Mouse (Mus musculus): ENCODE measurements around the gene Tspan17. TPM values are rescaled to one million over a fixed set of nuclear protein-coding genes. Genes with fewer than 3 reads are reported as not detected.
"Not testable (repeated sequence)": the region's sequence is repeated elsewhere in the genome, so short reads cannot be mapped to it uniquely, and the experiment has no call there.

The Tspan17 gene
- total RNA-seq, 2 experiments from 2014 or later: 24.0 to 33.4 TPM

DNA sequence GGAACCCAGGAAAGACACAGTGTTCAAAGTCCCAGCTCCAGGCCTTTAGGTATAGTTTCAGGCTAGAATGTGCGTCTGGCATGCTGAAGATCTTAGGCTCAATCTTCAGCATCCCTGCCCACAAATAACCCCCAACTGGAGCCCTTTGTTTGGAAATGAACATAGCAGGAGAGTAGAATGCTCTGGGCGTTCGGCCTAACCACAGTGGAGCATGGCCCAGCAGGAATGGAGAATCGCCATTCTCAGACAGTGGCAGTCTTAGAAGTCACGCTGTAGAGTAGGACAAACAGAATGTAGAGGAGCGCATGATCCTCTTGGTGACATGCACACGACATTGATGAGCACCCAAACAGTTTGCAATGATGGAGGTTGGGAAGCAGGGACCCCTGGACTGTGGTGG is 28.3 kb upstream of the Tspan17 start:
- no peak for DNase-seq

DNA sequence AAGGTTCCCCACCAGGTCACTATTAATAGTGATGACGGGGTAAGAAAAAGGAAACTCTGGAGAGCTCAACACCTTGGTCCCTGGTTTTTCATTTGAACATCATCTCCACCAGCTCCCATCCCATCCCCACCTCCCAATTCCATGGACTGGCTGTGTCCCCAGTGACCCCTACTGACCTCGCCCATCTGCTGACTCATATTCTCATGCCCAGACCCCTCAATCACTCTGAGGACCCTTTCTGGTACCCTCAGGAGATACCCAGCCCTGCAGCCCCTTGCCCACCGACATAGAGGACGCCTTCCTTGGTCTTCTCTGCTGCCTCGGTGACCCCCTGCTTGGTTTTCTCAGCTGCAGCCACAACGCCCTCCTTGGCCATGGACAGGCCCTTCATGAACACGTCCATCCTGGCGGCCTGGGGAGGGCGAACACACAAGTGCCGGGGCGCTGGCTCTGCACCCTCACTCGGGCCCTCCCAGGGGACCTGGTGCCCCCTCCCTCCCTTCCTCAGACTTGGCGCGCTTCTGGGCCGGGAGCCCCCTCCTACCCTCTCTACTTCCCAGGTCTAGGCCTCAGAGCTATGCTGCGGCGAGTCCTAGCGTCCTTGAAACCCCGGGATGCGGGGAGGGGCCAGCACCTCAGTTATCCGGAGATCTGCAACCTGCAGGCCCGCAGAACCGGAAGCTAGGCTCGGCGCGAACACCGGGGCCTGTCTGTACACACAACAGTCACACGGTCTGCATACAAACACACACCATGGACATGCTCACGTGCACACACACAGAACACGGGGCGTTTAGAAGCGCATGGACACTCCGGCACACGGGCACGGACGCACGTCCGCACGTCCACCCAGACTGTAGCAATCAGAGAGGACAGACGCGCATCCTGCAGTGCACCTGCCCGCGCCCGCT is 23.6 kb upstream of the Tspan17 start:
- no peak for DNase-seq

DNA sequence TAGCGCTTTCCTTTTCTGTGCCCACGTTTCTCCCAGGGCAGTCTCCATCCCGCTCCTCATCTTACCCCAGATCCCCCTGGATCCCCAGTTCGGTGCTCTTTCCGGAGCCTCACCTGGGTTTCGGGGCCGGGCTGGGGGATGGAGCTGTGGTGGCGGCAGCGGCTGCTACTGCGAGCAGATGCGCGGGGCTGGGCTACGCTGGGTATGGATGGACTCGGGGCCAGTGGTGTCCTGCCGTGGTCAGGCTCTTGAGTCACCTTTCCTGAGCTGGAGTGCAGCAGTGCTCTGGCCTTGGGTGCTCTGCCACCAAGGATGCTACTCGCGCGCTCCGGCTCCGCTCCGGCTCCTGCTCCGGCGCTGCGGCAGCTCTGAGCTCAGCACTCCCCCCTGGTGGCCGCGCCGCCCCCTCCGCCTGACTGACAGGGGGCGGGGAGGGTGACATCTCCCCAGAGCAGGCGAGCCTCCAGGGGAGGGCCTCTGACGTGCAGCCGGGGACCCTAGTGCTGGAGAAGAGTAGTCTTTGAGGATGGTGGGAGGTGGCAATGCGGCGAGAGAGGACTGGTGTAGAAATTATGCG is 22.9 kb upstream of the Tspan17 start, which contains the start of gene Sncb:
Sncb (minus strand) TSS at position 404 of the 577 bp plus-strand sequence.
- peak; percentile 74 to 80 for DNase-seq

DNA sequence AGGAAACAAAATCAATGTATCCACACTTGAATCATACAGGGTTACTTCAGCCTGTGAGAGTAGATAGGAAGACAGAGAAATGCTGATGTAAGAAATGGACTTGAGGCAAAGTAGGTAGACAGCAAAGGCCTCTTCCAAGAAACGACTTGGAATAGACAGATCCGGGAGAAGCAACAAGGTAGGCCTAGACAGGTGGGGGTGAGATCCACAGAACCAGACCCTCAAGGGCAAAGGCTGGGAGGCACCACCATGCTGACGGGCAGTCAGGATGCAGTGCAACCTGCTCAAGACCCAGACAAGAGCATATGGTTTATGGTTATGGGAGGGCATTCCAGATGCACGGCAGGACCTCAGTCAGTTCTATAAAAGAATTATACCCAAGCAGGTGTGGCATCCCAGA is 22.2 kb upstream of the Tspan17 start:
- DNase-seq: no peak

DNA sequence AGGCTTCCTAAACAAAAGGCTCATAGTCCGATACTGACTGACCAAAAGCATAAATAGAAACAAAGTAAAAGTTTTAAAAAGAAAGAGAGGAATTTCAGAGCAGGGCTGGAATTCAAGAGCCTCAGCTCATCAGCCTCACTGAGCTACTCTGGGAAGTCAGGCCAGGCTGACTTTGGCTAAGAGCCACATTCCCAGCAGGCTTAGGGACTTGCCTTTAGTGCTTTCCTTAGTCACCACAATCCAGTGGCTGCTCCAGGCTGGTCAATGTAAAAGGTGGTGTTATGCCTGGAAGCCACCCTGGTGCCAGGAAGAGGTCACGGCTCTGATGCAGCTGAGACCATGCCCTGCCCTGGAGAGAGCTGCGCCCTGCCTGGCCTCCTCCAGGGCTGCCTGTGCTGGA is 8.6 kb upstream of the Tspan17 start:
- DNase-seq: peak; percentile 60

DNA sequence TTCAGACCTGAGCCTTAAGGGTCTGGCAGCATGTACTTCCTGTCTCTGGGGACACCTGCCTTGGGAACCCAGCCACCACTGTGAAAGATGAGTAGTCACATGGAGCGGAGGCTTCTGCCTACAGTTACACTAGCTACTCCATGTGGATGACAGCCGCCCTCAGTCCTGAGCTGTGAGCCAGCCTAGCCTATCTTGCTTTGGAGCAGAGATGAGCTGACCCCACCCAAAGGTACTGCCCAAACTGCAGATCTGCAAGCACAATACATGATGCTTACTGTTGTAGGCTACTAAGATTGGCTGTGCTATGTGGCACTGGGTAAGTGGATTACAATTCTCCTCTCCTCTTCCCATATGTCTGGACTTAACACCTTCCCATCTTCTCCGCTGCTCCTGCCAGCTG is 8.1 kb upstream of the Tspan17 start:
- DNase-seq: no peak

DNA sequence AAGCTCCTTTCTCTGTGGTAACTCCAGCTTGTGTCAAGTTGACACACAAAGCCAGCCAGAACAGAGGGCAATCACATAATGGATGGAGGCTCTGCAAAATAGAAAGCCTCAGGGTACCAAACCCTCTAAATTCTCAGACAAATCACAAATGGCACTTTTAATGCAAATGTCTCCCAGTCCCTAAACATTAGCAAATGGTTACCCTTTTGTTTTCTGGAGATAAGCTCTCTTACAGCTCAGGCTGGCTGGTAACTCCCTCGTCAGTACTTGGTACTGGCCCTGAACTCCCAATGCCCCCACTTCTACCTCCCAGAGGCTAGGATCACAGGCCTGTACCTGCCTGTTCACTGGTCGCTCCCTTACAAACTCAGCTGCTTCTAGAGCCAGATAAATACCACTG is 5.9 kb upstream of the Tspan17 start:
- DNase-seq: no peak

DNA sequence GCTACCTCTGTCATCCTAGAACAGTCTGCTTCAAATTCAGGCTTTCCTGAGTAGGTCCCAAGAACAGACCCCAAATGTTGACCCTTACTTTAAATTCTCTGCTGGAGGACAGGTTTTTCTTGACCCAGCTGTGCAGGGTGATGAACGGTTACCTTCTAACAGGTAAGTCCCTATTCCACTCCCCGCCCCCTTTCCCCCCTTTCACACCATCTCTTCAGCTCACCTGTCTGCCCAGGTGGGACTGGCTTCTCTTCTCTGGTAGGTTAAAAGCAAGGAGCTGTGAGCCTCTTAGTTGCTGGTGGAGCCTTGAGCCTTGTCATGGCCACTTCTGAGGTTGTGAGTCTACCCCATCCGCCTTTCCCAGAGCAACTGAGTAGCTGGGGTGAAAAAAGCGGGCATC is 5.5 kb upstream of the Tspan17 start, which contains the start of gene Eif4e1b:
Eif4e1b (plus strand) TSS at position 301 of the 400 bp plus-strand sequence.
- DNase-seq: no peak

DNA sequence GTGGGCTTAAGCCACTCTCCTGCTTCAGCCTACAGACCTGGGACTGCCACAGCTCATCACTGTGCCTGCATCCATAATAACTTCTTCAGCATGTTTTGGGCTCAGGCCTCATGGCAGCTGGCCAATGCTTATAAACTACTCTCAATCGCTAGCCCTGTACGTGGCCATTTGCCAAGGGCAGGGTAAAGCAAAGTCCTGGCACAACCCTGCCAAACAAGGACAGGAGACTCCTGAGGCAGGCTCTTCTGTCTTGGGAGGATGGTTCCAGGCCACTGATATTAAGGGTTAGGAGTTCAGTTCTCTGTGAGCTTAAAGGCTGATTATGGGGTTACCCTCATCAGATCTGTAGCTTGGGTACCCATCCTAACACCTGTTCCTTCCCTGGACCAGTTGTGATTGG is 1.6 kb upstream of the Tspan17 start:
- DNase-seq: not testable (repeated sequence)

DNA sequence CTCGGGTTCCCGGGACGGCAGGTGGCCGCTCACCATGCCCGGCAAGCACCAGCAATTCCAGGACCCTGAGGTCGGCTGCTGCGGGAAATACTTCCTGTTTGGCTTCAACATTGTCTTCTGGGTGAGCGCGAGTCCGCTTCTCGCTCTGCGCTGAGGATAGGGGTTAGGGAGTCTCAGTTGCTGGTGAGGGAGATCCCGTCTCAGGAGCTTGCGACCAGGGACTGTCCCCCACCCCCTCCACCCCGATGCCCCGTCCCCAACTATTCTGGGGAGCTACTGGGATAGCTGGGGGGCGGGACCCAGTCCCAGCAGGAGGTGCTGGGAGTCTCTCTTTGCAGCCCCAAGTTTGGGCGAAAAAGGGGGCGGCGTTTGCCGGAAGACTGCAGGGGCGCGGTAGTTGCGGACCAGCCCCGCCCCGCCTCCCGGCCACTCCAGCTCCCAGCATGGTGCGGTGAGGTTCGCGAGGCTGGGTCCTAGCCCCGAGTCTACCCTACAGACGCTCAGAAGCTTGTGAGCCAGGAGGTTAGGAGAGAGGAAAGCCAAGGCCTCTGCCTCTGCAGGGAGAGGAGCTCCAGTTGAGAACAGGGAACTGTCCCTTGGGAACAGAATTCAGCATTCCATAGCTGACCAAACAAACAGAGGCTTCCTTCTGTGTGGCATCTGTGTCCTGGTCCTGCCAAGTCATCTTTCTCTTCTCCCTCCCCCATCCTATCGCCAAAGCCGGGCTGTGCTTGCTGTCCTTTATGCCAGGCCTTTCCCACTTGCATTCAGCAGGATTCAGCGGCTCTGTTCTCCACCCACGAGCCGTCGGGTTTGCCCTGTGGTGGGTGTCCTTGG is 602 bp downstream of the Tspan17 start:
- DNase-seq: peak; percentile 72 to 82

DNA sequence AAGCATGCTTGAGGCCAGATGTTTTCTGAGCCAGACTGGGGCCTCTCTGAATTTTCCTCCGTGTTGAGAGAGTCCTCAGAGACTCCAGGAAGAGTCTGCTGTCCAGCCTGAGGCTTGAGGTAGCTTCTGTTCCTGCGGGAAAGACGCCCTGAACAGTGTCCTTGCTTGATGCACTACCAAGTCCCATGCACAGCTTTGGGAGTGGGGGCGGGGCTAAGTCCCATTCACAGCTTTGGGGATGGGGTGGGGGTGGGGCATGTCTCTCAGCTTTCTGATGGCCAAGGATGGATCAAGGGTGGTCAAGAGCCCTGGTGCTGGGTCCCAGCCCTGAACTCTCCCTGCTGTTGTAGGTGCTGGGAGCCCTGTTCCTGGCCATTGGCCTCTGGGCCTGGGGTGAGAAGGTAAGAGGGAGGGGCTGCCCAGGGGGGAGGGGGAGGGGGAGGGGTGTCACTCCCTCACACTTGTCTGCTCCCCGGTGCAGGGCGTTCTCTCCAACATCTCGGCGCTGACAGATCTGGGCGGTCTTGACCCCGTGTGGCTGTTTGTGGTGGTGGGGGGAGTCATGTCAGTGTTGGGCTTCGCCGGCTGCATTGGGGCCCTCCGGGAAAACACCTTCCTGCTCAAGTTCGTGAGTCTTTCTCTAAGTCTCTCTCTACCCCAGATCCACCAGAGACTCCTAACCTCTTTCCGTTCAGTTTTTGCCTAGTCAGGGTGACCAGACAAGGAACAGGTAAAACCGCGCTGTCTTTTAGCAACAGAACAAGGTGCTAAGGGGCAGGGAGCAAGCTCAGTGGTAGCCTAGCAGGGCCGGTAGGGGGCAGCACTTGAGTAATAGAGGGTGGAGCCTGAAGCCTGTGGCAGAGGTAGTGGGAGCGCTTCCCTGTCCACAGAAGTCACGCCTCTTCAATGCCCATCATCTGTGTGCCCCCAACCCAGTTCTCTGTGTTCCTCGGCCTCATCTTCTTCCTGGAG is 3.4 kb downstream of the Tspan17 start:
- peak; percentile 15 to 44 for DNase-seq

DNA sequence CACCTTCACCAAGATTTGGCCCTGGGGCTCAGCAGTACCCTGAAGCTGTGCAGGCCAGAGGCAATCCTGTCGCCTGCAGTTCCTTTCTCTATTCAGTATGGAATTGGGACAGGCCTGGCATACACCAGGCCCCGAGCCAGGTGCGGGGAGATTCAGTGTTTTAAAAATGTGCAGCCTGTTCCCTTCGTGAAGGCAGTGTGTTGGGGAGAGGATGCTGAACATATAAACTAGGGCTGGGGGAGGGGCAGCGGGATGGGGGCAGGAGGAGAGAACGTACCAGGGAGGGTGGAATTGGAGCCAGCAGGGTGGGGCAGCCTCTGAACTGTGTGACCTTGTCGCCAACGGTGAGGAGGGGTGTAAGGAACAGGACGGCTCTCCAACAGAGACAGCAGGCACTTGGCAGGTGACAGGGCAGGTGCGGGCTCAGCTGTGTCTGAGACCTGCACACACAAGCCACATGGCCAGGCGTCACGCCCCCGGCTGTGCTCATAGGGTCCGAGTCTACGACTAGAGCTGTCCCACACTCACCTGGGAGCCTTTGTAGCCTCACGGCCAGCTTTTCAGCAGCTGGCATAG is 4.9 kb downstream of the Tspan17 start:
- DNase-seq: no peak

DNA sequence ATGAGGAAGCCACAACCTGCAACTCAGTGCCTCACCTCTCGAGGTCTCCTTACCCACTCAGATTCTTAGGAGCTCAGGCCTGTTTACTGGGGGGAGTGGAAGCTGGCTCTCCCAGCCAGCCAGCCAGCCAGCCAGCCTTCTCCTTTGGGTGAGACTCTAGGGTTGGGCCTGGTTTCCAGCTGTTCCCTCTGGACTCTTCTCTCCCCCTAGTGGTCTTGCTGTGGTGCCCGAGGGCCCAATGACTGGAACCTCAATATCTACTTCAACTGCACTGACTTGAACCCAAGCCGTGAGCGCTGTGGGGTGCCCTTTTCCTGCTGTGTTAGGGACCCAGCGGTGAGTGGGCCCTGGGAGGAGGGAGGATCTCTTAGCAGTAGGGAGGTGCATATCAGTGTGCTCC is 5.7 kb downstream of the Tspan17 start:
- no peak for DNase-seq

DNA sequence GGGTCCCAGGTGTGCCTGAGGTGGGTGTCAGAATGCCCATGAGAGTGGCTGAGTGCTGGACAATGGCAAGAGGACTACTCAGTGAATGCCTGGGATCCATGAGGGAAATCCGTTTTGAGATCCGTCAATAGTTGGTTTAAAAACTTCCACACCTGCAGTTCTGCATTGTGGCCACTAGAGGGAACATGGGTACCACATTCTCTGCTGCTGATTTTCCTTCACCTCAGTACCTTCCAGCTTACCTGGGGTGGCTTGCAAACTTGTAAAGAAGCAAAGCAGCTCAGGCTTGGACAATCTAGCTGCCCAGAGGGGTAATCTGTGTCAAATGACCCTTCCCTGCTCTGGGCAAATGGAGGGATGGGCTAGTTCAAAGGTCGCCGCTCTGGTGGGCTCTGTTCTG is 8.2 kb downstream of the Tspan17 start:
- DNase-seq: peak; percentile 32 to 34

DNA sequence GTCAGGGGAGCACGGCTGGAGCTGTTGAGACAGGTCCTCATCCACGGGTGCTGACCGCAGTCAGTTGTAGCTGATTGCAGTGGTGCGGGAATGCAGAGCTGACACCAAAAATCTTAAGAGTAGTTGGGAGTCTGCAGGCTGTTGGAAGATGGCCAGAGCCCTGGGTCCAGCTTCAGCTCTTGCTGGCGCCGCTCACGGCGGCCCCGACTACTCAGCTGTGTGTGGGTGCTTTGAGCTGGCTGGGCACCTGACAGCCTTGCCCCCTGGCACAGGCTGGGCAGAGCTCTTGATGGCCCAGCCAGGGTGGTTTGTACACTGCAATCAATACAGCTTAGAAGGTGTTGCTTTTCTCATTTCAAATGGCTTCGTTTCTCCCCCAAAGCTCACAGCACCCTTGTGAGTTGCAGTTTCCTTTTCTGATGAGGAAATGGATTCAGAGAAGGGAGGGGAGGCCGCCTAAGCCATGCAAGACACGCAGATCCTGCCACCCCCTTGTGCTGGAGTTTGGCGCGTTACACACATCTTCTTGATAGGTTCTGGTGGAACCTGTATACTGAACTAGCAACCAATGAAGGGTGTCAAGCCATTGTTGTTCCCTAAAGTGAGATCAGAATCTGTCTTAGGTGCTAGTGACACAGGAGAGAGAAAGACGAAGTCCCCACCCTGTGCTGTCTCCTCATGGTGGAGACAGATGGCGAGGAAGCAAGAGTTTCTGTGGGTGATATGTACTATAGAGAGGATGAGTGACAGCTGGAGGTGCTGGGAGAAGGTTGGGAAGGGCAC is 8.9 kb downstream of the Tspan17 start:
- DNase-seq: no peak

DNA sequence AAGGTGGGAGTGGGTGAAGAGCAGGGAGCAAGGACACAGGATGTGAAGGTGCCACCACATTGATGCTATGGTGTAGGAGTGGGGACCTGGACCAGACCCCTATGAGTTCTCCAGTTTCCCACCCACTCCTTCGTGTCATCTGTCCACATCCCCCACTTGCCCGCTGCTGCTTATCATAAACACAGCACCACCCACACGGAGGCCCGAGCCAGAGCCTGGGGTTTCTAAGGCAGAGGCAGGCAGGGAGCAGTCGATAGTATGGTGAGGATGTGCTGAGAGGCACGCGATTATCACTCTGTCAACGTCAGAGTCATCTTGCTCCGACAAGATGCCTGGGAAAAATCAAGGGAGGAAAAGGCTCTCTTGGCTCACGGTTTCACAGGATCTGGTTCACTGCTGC is 9.6 kb downstream of the Tspan17 start:
- no peak for DNase-seq

DNA sequence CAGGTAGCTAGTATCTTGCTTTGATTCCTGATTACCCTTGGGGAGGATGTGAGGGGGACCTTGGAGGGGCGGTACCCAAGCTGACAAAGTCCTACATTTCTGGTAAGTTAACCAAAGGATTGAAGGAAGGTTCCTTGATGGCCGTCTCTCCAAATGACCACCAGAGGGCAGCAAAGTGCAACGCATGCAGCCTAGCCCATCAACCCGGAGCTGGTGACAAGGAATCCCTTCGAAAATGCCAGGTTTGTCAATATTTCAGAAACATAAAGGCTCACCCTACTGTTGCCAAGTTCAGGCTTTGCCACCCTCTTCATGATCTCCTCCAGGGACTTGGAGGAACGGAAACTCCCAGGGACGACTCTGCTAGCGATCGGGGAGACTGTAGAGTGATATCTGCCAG is 10.5 kb downstream of the Tspan17 start:
- DNase-seq: peak; percentile 77 to 81

DNA sequence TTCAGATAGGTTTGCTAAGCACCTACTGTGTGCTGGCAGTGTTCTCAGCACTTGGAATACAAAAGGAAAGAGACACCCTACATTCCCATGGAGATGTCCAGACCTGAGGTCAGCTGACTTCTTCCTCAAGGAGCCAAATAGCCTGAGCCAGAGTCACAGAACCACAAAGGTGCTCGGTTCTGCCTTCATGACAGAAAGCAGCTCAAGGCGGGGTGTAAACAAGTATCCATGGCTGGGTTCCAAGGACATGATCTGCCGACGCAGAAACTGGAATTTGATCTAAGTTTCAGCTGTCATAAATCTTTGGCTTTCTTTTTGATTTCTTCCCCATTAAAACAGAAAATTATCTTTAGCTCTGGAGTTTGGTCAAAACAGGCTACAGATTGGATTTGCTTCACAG is 11.0 kb downstream of the Tspan17 start:
- DNase-seq: peak in 1 of 2 experiments; percentile 27

DNA sequence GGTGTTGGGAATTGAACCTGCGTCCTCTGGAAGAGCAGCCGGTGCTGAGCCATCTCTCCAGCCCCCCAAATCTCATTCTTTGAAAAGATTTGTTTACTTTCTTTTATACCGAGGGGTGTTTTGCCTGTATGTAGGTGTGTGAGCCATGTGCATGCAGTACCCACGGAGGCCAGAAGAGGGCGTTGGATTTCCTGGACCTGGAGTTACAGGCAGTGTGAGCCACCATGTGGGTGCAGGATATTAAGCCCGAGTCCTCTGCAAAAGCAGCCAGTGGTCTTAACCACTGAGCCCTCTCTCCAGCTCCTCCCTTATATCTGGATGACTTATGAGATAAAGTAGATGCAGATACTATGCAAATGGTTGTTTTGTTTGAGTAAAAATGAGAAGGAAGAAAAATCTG is 13.8 kb downstream of the Tspan17 start:
- DNase-seq: no peak

Data from adrenal gland, postnatal 36 days (tissue).